Mouse (Mus musculus) heart, adult 2 months (tissue): ENCODE data around the gene Fen1.

Experiments
- CTCF ChIP-seq: fragments of 200-600 bp; IDR thresholded peaks from 2 replicates; pipeline ENCODE4 v1.8.1; 2022; ENCODE audit warnings: antibody characterized with exemption, mild to moderate bottlenecking, moderate library complexity
- POLR2A ChIP-seq: fragments of 200-500 bp; IDR thresholded peaks from 2 replicates; pipeline ENCODE4 v1.6.1; 2011; ENCODE audit warnings: mild to moderate bottlenecking, low read depth, low read length, control low read depth; ENCODE audit not compliant: insufficient read depth

GRCm38 (mm10) chr19:10176941-10177372 is 27.0 kb downstream of the Fen1 start:
- TF ChIP-seq CTCF (no peak), POLR2A (no peak)
